Mouse (Mus musculus) hindbrain, embryonic 13.5 days (tissue): ENCODE results near the gene Dnaaf1. TPM values are rescaled to one million over a fixed set of nuclear protein-coding genes. Genes with fewer than 3 reads are reported as not detected.

ENCODE experiments used
- ATAC-seq: fragments of 200-750 bp; cut with Nextera tagmentation; 2 replicates; pipeline ENCODE4 v1.8.0; 2017; ENCODE audit warnings: moderate TSS enrichment; ENCODE audit not compliant: low FRiP score
- H3K27ac ChIP-seq: fragments of 300-500 bp; sonication (generic); 2 replicates; pipeline ENCODE4 v1.5.1; 2015; ENCODE audit warnings: inconsistent platforms, mild to moderate bottlenecking, moderate library complexity
- H3K27me3 ChIP-seq: fragments of 300-500 bp; sonication (generic); 2 replicates; pipeline ENCODE4 v1.6.1; 2015; ENCODE audit warnings: mild to moderate bottlenecking, inconsistent platforms
- H3K36me3 ChIP-seq: fragments of 300-500 bp; sonication (generic); 2 replicates; pipeline ENCODE4 v1.6.1; 2015; ENCODE audit warnings: mild to moderate bottlenecking, inconsistent platforms
- H3K4me1 ChIP-seq: fragments of 300-500 bp; sonication (generic); replicated peaks from 2 replicates; pipeline ENCODE4 v1.6.1; 2015; ENCODE audit warnings: inconsistent platforms
- H3K4me2 ChIP-seq: fragments of 300-500 bp; sonication (generic); 2 replicates; pipeline ENCODE4 v1.6.1; 2015; ENCODE audit warnings: inconsistent platforms, mild to moderate bottlenecking, moderate library complexity
- H3K4me3 ChIP-seq: fragments of 300-500 bp; sonication (generic); 2 replicates; pipeline ENCODE4 v1.5.1; 2015; ENCODE audit warnings: mild to moderate bottlenecking, inconsistent platforms
- H3K9ac ChIP-seq: fragments of 300-500 bp; sonication (generic); 2 replicates; pipeline ENCODE4 v1.6.1; 2015; ENCODE audit warnings: mild to moderate bottlenecking, inconsistent platforms
- H3K9me3 ChIP-seq: fragments of 300-500 bp; sonication (generic); 2 replicates; pipeline ENCODE4 v1.6.1; 2016; ENCODE audit warnings: inconsistent platforms
- WGBS: fragments of 180-500 bp; shearing (Covaris S2); methylation state at CpG from one replicate; pipeline ENCODE4 v1.1.7; 2015; 5-methylcytosine and 5-hydroxymethylcytosine counted together
- polyA plus RNA-seq: library from polyadenylated mRNA; unstranded; fragments of >200 nt; fragmentation: Nextera tagmentation; extraction: Ambion mirVana; gene quantifications from 2 replicates; pipeline ENCODE4 v1.2.1, GENCODE M21; 2015

The Dnaaf1 gene
- polyA plus RNA-seq, 1 experiment from 2014 or later: 0.29 TPM

GRCm38 (mm10) chr8:119627613-119628359 is 52.8 kb downstream of the Dnaaf1 start:
- Histone ChIP-seq H3K4me3 (no peak overlapping the region), H3K9me3 (no peaks in the 10 kb centered on the region), H3K9ac (no peak overlapping the region), H3K27ac (no peak overlapping the region), H3K27me3 (peaks cover 6% of the 10 kb centered on the region), H3K4me1 (peaks cover 23% of the 10 kb centered on the region), H3K36me3 (no peaks in the 10 kb centered on the region), H3K4me2 (no peak overlapping the region)
- WGBS: 40% methylated on average over 10 of the region's 10 CpGs
- no peak for ATAC-seq

GRCm38 (mm10) chr8:119630841-119631240 is 55.8 kb downstream of the Dnaaf1 start:
- H3K4me3 ChIP-seq: no peak overlapping the region
- no peak overlapping the region for H3K4me2 ChIP-seq
- H3K9me3 ChIP-seq: no peaks in the 10 kb centered on the region
- H3K4me1 ChIP-seq: peaks cover 44% of the 10 kb centered on the region
- peaks cover 29% of the 10 kb centered on the region for H3K27me3 ChIP-seq
- ATAC-seq: no peak
- peak overlapping the region; percentile 29; the same call in 1 of the 2 replicates for H3K9ac ChIP-seq
- 21% methylated on average over 3 of the region's 3 CpGs for WGBS
- H3K36me3 ChIP-seq: no peaks in the 10 kb centered on the region
- peak overlapping the region; percentile 35; the same call in 1 of the 2 replicates for H3K27ac ChIP-seq

GRCm38 (mm10) chr8:119632246-119632645 is 57.2 kb downstream of the Dnaaf1 start:
- WGBS: 88% methylated on average over 9 of the region's 9 CpGs
- H3K27me3 ChIP-seq: peaks cover 38% of the 10 kb centered on the region
- peaks cover 42% of the 10 kb centered on the region for H3K4me1 ChIP-seq
- no peak for ATAC-seq
- no peak overlapping the region for H3K4me3 ChIP-seq
- H3K36me3 ChIP-seq: no peaks in the 10 kb centered on the region
- no peak overlapping the region for H3K4me2 ChIP-seq
- no peak overlapping the region for H3K9ac ChIP-seq
- H3K27ac ChIP-seq: no peak overlapping the region
- H3K9me3 ChIP-seq: no peaks in the 10 kb centered on the region

- no peak overlapping the region for H3K9ac ChIP-seq
- WGBS: 54% methylated on average over 29 of the region's 29 CpGs
Observed at GRCm38 (mm10) chr8:119632909-119633308, 57.9 kb downstream of the Dnaaf1 start.

GRCm38 (mm10) chr8:119634616-119635336 is 59.7 kb downstream of the Dnaaf1 start:
- Histone ChIP-seq H3K27me3 (peaks cover 38% of the 10 kb centered on the region), H3K4me1 (peaks cover 35% of the 10 kb centered on the region), H3K9me3 (no peaks in the 10 kb centered on the region), H3K36me3 (no peaks in the 10 kb centered on the region), H3K9ac (no peak overlapping the region), H3K4me2 (no peak overlapping the region), H3K27ac (no peak overlapping the region), H3K4me3 (no peak overlapping the region)
- no peak for ATAC-seq
- WGBS: 23% methylated on average over 14 of the region's 14 CpGs

More at GRCm38 (mm10) chr8:119632909-119633308, 57.9 kb downstream of the Dnaaf1 start:
- Histone ChIP-seq H3K27ac (no peak overlapping the region), H3K9me3 (no peaks in the 10 kb centered on the region), H3K36me3 (no peaks in the 10 kb centered on the region), H3K4me3 (no peak overlapping the region), H3K4me1 (peaks cover 38% of the 10 kb centered on the region), H3K4me2 (no peak overlapping the region), H3K27me3 (peaks cover 38% of the 10 kb centered on the region)
- no peak for ATAC-seq

GRCm38 (mm10) chr8:119635378-119635777 is 60.3 kb downstream of the Dnaaf1 start, which contains the start of gene Kcng4:
Kcng4 (minus strand) TSS chr8:119635680.
- H3K27ac ChIP-seq: no peak within 1 kb of the TSS
- peaks cover 35% of the 10 kb centered on the region for H3K4me1 ChIP-seq
- no peak for ATAC-seq
- no peak within 1 kb of the TSS for H3K4me3 ChIP-seq
- peak within 1 kb of the TSS; percentile 56 for H3K9ac ChIP-seq
- H3K36me3 ChIP-seq: no peaks in the 10 kb centered on the region
- WGBS: 41% methylated on average over 6 of the region's 6 CpGs
- H3K9me3 ChIP-seq: no peaks in the 10 kb centered on the region
- H3K4me2 ChIP-seq: no peak within 1 kb of the TSS
- H3K27me3 ChIP-seq: peaks cover 38% of the 10 kb centered on the region

- Histone ChIP-seq H3K4me2 (no peak overlapping the region), H3K4me3 (no peak overlapping the region), H3K9me3 (no peaks in the 10 kb centered on the region), H3K9ac (peak overlapping the region; percentile 56; the same call in 1 of the 2 replicates), H3K27me3 (peaks cover 38% of the 10 kb centered on the region), H3K36me3 (no peaks in the 10 kb centered on the region), H3K27ac (no peak overlapping the region), H3K4me1 (peaks cover 30% of the 10 kb centered on the region)
- WGBS: 57% methylated on average over 2 of the region's 2 CpGs
- ATAC-seq: no peak
Observed at GRCm38 (mm10) chr8:119635958-119636357, 60.9 kb downstream of the Dnaaf1 start.

GRCm38 (mm10) chr8:119636766-119637165 is 61.7 kb downstream of the Dnaaf1 start:
- Histone ChIP-seq H3K4me2 (no peak overlapping the region), H3K9me3 (no peaks in the 10 kb centered on the region), H3K9ac (no peak overlapping the region), H3K27me3 (peaks cover 38% of the 10 kb centered on the region), H3K4me1 (peaks cover 23% of the 10 kb centered on the region), H3K4me3 (no peak overlapping the region), H3K36me3 (no peaks in the 10 kb centered on the region), H3K27ac (no peak overlapping the region)
- 69% methylated on average over 7 of the region's 7 CpGs for WGBS
- no peak for ATAC-seq

GRCm38 (mm10) chr8:119637381-119637780 is 62.3 kb downstream of the Dnaaf1 start:
- H3K27me3 ChIP-seq: peaks cover 38% of the 10 kb centered on the region
- peaks cover 23% of the 10 kb centered on the region for H3K4me1 ChIP-seq
- H3K4me2 ChIP-seq: no peak overlapping the region
- no peaks in the 10 kb centered on the region for H3K9me3 ChIP-seq
- WGBS: 91% methylated on average over 4 of the region's 4 CpGs
- no peaks in the 10 kb centered on the region for H3K36me3 ChIP-seq
- no peak overlapping the region for H3K4me3 ChIP-seq
- no peak for ATAC-seq
- H3K9ac ChIP-seq: no peak overlapping the region
- no peak overlapping the region for H3K27ac ChIP-seq

GRCm38 (mm10) chr8:119638261-119638660 is 63.2 kb downstream of the Dnaaf1 start:
- Histone ChIP-seq H3K9me3 (no peaks in the 10 kb centered on the region), H3K4me2 (no peak overlapping the region), H3K27ac (no peak overlapping the region), H3K27me3 (peaks cover 30% of the 10 kb centered on the region), H3K4me3 (no peak overlapping the region), H3K4me1 (peaks cover 18% of the 10 kb centered on the region), H3K36me3 (no peaks in the 10 kb centered on the region), H3K9ac (no peak overlapping the region)
- no peak for ATAC-seq
- 75% methylated on average over 6 of the region's 6 CpGs for WGBS

- WGBS: 67% methylated on average over 7 of the region's 7 CpGs
Observed at GRCm38 (mm10) chr8:119639798-119640197, 64.8 kb downstream of the Dnaaf1 start.

GRCm38 (mm10) chr8:119641058-119641457 is 66.0 kb downstream of the Dnaaf1 start:
- WGBS: 85% methylated on average over 5 of the region's 5 CpGs
- Histone ChIP-seq H3K27ac (no peak overlapping the region), H3K27me3 (peaks cover 6% of the 10 kb centered on the region), H3K4me3 (no peak overlapping the region), H3K9ac (no peak overlapping the region), H3K36me3 (no peaks in the 10 kb centered on the region), H3K4me2 (no peak overlapping the region), H3K4me1 (peaks cover 18% of the 10 kb centered on the region), H3K9me3 (no peaks in the 10 kb centered on the region)
- no peak for ATAC-seq

More at GRCm38 (mm10) chr8:119639798-119640197, 64.8 kb downstream of the Dnaaf1 start:
- Histone ChIP-seq H3K27me3 (peaks cover 14% of the 10 kb centered on the region), H3K4me2 (no peak overlapping the region), H3K27ac (no peak overlapping the region), H3K9ac (no peak overlapping the region), H3K9me3 (no peaks in the 10 kb centered on the region), H3K4me1 (peaks cover 18% of the 10 kb centered on the region), H3K36me3 (no peaks in the 10 kb centered on the region), H3K4me3 (no peak overlapping the region)
- no peak for ATAC-seq
